Mouse (Mus musculus) liver, adult 2 months (tissue): Measurements from ENCODE around the gene Ppp3ca. TPM values are rescaled to one million over a fixed set of nuclear protein-coding genes. Genes with fewer than 3 reads are reported as not detected.

Experiments
- DNase-seq: peaks from one replicate; pipeline ENCODE4 v3.0.0-alpha.2; 2011; ENCODE audit warnings: low read depth, low spot score; ENCODE audit errors: extremely low read depth
- H3K27ac ChIP-seq: fragments of 200-500 bp; replicated peaks from 2 replicates; pipeline ENCODE4 v1.5.1; 2012; ENCODE audit warnings: low read depth, mild to moderate bottlenecking, control low read depth, inconsistent platforms, low read length; ENCODE audit not compliant: insufficient read depth
- H3K27me3 ChIP-seq: fragments of 200-500 bp; 2 replicates; pipeline ENCODE4 v1.6.1; 2012; ENCODE audit warnings: mild to moderate bottlenecking, moderate library complexity, low read length, inconsistent platforms; ENCODE audit not compliant: control insufficient read depth, insufficient read depth
- H3K36me3 ChIP-seq: fragments of 200-500 bp; 2 replicates; pipeline ENCODE4 v1.6.1; 2012; ENCODE audit warnings: low read length, inconsistent platforms; ENCODE audit not compliant: control insufficient read depth, insufficient read depth
- H3K4me1 ChIP-seq: fragments of 200-500 bp; 2 replicates; pipeline ENCODE4 v1.6.1; 2011; ENCODE audit warnings: low read length; ENCODE audit not compliant: control insufficient read depth, insufficient read depth
- H3K4me3 ChIP-seq: fragments of 200-500 bp; 2 replicates; pipeline ENCODE4 v1.5.1; 2011; ENCODE audit warnings: low read depth, mild to moderate bottlenecking, control low read depth, low read length, moderate library complexity; ENCODE audit not compliant: insufficient read depth
- H3K79me2 ChIP-seq: fragments of 200-500 bp; 2 replicates; pipeline ENCODE4 v1.6.1; 2012; ENCODE audit warnings: inconsistent platforms, mild to moderate bottlenecking, low read length, moderate library complexity; ENCODE audit not compliant: control insufficient read depth, insufficient read depth
- H3K9ac ChIP-seq: fragments of 200-500 bp; 2 replicates; pipeline ENCODE4 v1.6.1; 2012; ENCODE audit warnings: low read depth, mild to moderate bottlenecking, control low read depth, inconsistent platforms, low read length
- CTCF ChIP-seq: fragments of 200-500 bp; IDR thresholded peaks from 2 replicates; pipeline ENCODE4 v1.5.1; 2011; ENCODE audit warnings: low read depth, low read length, control low read depth
- POLR2A ChIP-seq: fragments of 200-500 bp; IDR thresholded peaks from 2 replicates; pipeline ENCODE4 v1.6.1; 2011; ENCODE audit warnings: low read length, control low read depth; ENCODE audit not compliant: insufficient read depth; ENCODE audit errors: extremely low read depth
- WGBS: fragments of 180-500 bp; shearing (Covaris S2); methylation state at CpG from one replicate; pipeline ENCODE4 v1.1.7; 2018; 5-methylcytosine and 5-hydroxymethylcytosine counted together
- polyA plus RNA-seq: library from polyadenylated mRNA; depleted of rRNA; stranded (reverse); fragments of >200 nt; gene quantifications from 2 replicates; pipeline ENCODE4 v1.2.3, GENCODE M21; 2012
- total RNA-seq: library from RNA; depleted of rRNA; stranded (reverse); fragments of >200 nt; gene quantifications from 2 replicates; pipeline ENCODE4 v1.2.3, GENCODE M21; 2014

Gene Ppp3ca
- total and polyA plus RNA-seq, 2 experiments = 9.8 to 23.0 TPM

DNA sequence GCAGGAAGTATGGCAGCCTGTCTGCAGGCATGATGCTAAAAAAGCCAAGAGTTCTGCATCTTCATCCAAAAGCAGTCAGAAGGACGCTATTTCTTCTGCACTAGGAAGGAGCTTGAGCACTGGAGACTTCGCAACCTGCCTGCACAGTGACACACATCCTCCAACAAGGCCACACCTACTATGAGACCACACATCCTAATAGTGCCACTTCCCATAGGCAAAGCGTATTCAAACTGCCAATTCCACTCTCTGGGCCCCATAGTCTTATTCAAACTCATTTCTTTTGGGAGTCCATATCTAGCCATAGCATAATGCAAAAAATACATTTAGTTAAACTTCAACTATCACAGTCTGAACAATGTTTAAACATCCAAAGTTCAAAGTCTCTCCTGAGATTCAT is 290.4 kb downstream of the Ppp3ca start:
- Histone ChIP-seq H3K4me1 (no peaks in the 10 kb centered on the region), H3K36me3 (no peaks in the 10 kb centered on the region), H3K9ac (no peak overlapping the region), H3K4me3 (no peak overlapping the region), H3K27me3 (no peaks in the 10 kb centered on the region), H3K27ac (no peak overlapping the region), H3K79me2 (no peaks in the 10 kb centered on the region)
- TF ChIP-seq POLR2A (no peak), CTCF (no peak)
- 83% methylated on average over 3 of the region's 3 CpGs for WGBS
- no peak for DNase-seq

DNA sequence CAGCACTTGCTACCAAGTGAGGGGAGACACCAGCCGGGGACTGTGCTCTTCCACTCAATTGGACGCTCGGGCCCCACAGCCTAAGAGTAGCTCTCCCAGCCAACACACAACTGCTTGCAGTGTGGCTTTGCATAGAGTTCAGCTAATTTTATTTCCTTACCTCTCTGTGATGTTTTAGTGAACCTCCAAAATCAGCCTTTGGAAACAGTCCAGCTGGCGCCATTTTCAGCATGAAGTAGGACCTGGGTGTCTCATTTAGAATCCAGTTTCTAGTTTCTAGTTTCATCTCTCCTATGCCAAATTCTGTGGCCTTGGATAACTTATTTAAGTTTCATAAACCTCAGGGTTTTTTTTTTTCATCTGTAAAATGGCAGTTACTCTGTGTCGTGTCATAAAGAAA is 296.9 kb downstream of the Ppp3ca start:
- no peaks in the 10 kb centered on the region for H3K4me1 ChIP-seq
- H3K9ac ChIP-seq = no peak overlapping the region
- no peaks in the 10 kb centered on the region for H3K27me3 ChIP-seq
- H3K4me3 ChIP-seq = no peak overlapping the region
- no peaks in the 10 kb centered on the region for H3K79me2 ChIP-seq
- no peaks in the 10 kb centered on the region for H3K36me3 ChIP-seq
- WGBS = 98% methylated on average over 5 of the region's 5 CpGs
- TF ChIP-seq CTCF (no peak), POLR2A (no peak)
- no peak for DNase-seq
- no peak overlapping the region for H3K27ac ChIP-seq

DNA sequence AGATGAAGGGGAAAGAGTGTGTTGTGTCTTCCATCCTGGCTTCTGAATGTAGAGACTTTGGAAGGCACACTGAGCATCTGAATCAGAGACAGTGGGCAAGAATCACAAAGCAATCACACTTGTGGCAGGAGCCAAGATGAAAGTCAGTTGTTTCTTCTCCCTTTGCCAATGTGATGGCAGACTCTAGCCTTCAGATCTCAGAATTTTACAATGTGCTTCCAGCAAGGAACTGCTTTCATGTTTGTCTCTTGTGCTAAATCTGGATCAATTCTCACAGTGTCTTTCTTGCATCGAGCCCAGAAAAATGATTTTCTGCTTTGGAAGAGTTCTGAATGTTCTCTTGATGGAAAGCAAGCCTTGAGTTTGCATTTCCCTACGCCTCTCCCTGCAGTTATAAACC is 297.6 kb downstream of the Ppp3ca start:
- Histone ChIP-seq H3K4me1 (no peaks in the 10 kb centered on the region), H3K9ac (no peak overlapping the region), H3K27me3 (no peaks in the 10 kb centered on the region), H3K79me2 (no peaks in the 10 kb centered on the region), H3K27ac (no peak overlapping the region), H3K4me3 (no peak overlapping the region), H3K36me3 (no peaks in the 10 kb centered on the region)
- no peak for TF ChIP-seq POLR2A
- TF ChIP-seq CTCF = no peak
- no peak for DNase-seq
- 93% methylated on average over 2 of the region's 2 CpGs for WGBS

DNA sequence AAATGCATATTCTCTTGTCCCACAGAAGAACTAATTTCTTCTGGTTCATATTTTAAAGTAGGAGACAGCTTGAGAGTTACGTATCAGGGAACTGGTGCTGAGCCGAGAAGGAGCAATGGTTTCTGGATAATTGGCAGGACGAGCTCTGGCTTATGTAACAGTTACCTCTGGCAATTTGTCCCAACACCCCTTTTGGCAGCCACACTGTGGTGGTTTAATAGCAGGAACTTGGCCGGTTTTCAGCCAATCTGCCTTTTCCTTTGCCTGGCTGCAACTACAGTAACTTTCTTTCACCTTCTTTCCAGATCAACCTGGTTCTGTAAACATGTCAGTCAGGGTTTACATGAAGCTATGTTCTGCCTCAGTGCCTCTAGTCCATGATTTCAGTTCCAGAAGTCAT is 299.9 kb downstream of the Ppp3ca start:
- H3K9ac ChIP-seq = no peak overlapping the region
- H3K27me3 ChIP-seq = no peaks in the 10 kb centered on the region
- no peak overlapping the region for H3K4me3 ChIP-seq
- H3K4me1 ChIP-seq = no peaks in the 10 kb centered on the region
- DNase-seq = peak; percentile 90
- no peaks in the 10 kb centered on the region for H3K79me2 ChIP-seq
- H3K36me3 ChIP-seq = no peaks in the 10 kb centered on the region
- no peak overlapping the region for H3K27ac ChIP-seq
- no peak for TF ChIP-seq CTCF
- TF ChIP-seq POLR2A = no peak
- 13% methylated on average over 4 of the region's 4 CpGs for WGBS

DNA sequence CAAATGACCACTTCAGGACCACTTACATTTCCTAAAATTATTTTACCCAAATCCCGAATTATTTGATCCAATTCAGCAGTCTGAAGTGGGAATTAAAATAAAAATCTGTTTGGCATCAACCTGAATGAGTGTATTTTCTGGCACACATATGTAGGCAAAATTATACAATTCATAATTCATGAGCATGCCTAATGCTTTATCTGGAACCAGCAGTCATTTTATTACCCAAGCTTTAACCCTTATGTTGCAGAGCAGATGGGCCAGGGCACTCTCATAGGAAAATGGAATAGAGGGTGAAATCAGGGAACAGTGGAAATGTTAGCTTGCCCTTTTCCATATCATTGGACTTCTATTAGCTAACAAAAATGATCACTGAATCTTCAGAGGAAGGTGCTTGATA is 307.9 kb downstream of the Ppp3ca start:
- DNase-seq = no peak
- H3K9ac ChIP-seq = no peak overlapping the region
- TF ChIP-seq POLR2A (no peak), CTCF (no peak)
- no peaks in the 10 kb centered on the region for H3K27me3 ChIP-seq
- no peak overlapping the region for H3K4me3 ChIP-seq
- no peaks in the 10 kb centered on the region for H3K79me2 ChIP-seq
- H3K27ac ChIP-seq = no peak overlapping the region
- H3K4me1 ChIP-seq = no peaks in the 10 kb centered on the region
- WGBS = 71% methylated on average over 1 of the region's 1 CpGs
- H3K36me3 ChIP-seq = no peaks in the 10 kb centered on the region

DNA sequence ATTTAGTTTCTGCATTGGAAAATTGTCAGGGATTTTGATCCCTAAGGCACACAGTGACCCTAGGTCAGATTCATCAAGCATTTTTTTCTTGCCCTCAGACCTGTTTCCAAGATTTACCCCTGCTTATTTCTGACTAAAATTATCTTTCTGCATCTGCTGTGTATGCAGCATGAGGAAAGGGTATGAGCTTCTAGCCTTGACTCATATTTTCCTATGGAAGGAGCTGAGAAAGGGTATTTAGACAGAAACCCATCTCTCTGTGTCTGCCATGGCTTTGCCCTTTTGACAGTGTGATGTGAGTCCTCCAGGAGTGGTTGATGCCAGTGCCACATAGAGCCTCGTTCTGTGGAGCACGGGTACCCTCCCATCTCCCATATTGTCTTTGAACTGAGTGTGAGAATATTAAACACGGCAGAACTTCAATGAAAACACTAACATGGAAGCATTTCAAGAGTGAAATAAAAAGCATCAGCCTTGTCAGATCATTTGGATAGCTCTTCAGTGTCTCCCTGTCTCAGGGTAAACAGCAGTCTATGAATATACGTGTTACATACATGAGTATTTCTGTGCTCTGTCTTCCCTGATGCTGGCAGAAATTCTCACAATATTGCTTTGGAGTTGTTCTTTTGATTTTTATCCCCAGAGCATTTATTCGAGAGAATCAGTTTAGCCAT is 311.1 kb downstream of the Ppp3ca start:
- Histone ChIP-seq H3K27me3 (no peaks in the 10 kb centered on the region), H3K79me2 (no peaks in the 10 kb centered on the region), H3K9ac (no peak overlapping the region), H3K36me3 (no peaks in the 10 kb centered on the region), H3K4me3 (no peak overlapping the region), H3K4me1 (no peaks in the 10 kb centered on the region), H3K27ac (no peak overlapping the region)
- no peak for TF ChIP-seq POLR2A
- TF ChIP-seq CTCF = no peak
- WGBS = 95% methylated on average over 5 of the region's 5 CpGs
- no peak for DNase-seq
